Mouse (Mus musculus): ENCODE measurements around the gene Ddn.
"Not testable (repeated sequence)": the region's sequence is repeated elsewhere in the genome, so short reads cannot be mapped to it uniquely, and the experiment has no call there.

DNA sequence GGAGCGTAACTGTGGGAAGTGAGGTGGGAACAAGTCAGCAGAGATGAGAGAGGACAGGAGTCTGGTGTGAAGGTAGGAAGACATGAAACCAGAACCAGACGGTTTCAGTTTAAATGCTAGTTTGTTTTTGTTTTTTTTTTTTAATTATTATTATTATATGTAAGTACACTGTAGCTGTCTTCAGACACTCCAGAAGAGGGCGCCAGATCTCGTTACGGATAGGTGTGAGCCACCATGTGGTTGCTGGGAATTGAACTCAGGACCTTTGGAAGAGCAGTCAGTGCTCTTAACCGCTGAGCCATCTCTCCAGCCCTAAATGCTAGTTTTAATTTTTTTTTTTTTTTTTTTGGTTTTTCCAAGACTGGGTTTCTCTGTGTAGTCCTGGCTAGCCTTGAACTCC is 922 bp upstream of the Ddn start:
- not testable (repeated sequence) for TF ChIP-seq EP300 (IDR thresholded peaks at IDR 0.05; ENCODE audit: low read depth)
- peak; percentile 19; the same call in 1 of the 2 replicates for TF ChIP-seq CTCF (IDR thresholded peaks at IDR 0.05; ENCODE audit: low read depth)

Data from liver, postnatal 0 days (tissue).